Mouse (Mus musculus) thymus, postnatal 14 days (tissue): ENCODE data around the gene Cryl1.

Experiments used
- DNase-seq: peaks from one replicate; pipeline ENCODE4 v3.0.0; 2021

Gene Cryl1

DNA sequence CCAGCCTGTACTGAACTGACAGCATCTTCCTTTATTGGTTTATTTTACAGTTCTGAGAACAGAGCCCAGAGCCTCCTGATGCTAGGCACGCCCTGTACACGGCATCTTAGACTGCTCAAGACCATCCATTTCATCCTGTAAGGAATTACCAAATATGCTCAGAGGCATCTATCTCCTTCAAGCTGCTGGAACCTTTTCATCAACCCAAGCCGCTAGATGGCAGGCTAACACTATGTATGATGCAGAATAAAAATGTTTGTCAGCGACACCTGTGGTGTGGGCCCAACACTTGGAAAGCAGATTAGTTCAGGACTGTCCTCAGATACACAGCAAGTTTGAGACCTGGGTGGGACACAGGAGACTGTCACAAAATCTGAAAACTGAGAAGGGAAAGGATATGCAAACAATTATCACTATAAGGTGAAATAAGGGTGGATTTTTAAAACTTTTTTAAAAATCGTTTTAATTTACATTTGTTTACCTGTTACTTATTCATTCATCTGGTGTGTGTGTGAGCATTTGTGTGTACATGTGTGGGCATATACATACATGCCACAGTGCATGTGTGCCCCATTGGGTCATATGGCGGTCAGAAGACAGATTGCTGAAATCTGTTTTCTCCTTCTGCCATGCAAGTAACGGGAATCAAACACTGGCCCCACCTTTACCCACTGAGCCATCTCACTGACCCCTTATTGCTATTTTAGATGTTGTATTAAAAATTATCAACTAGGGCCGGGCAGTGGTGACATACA is 25.8 kb downstream of the Cryl1 start:
- peak; percentile 81 for DNase-seq

DNA sequence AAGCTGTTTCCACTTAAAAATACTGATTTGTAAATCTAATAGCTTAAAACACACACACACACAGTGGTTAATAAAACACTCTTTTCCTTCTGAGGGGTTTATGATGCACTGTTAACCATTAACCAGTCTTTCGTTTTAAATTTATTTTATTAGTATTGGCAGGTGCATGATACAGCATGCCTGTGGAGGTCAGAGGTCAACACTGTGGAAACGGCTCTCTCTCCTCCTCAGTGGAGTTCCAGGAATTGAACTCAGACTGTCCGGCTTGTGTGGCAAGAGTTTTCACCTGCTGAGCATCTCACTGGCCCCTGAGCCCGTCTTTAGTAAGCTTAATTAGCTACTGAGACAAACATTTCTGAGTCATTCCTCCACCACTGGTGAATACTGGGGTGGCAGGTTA is 31.0 kb downstream of the Cryl1 start:
- DNase-seq: no peak

DNA sequence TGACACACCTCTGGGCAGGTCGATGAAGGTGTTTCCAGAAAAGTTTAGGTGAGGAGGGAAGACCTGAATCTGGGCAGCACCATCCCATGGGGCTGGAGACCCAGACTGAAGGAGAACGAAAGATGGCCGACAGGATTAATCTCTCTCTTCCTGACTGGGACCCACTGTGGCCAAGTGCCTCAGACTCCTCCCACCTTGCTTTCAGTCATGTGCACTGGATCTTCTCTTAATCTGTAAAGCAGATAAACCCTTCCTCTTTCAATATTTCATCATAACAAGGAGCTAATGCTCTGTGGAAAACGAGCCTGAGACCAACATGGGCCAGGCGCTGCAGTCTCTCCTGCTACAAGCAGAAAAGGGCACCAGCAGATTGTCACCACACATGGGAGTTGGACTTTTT is 31.6 kb downstream of the Cryl1 start:
- no peak for DNase-seq

DNA sequence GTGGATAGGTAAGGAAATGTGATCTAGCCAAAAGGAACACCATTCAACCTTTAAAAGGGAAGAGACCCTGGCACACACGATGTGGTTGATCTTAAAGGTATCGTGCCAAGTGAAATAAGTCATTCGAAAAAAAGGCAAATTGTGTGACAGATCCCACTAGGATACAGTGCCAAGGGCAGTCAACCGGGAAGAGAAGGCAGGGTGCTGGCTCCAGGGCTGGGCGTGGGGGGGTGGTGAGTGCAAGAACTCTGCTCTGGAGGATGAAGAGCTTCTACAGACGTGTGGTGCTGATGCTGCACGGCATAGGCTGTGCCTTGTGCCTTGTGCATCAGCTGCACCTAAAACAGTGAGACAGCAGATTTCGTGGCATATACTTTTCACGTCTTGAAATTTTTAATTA is 33.0 kb downstream of the Cryl1 start:
- DNase-seq: no peak

DNA sequence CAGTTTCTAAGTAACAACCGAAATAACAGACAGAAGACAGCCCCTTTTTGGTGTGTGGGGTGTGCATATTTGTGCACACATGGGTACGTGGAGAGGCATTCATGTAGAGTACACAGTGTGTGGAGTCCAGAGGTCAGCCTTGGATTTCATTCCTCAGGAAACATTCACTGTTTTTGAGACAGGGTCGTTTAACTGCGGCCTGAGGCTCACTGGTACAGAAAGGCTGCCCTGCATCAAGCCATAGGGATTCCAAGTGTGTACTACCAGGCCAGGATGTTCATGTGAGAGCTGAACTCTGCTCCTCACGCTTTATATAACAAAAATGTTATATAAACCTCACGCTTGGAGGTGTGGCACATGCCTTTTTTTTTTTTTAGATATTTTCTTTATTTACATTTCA is 34.5 kb downstream of the Cryl1 start:
- DNase-seq: no peak

DNA sequence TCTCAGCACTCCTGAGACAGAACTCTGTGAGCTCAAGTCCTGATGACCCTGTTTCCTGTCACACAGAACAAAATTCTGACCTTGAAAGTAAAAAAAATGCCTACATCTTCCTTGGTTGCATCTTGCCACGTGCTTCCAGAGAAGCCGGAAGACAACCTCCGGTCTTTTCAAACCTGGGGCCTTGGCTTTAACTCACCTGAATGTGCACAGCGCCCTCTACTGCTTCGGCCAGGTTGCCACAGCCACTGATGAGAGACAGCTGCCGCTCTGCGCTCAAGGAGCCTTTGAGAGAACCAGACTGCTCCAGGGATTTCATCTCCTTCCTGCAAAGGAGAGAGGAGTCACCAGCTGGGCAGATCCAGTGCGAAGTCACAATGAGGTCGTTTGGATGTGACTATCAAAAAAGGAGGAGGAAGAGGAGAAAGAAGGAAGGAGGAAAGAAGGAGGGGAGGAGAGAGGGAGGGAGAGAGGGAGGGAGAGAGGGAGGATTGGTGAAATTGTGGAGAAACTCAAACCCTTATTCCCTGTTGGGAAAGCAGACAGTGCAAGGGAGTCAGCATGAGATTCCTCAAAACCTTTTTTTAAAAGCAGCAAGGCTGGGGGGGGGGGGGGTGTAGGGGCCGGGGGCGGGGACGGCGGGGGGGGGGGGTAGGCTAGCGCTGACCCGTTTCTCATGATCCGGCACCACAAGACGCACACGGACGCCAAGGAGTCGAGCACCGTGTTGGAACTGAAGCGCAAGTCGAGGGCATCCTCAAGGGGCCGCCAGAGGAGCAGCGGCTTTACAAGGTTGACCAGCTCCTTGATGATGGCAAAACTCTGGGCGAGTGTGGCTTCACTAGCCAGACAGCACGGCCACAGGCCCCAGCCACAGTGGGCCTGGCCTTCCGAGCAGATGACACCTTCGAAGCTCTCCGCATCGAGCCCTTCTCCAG is 35.3 kb downstream of the Cryl1 start:
- DNase-seq: peak; percentile 84

DNA sequence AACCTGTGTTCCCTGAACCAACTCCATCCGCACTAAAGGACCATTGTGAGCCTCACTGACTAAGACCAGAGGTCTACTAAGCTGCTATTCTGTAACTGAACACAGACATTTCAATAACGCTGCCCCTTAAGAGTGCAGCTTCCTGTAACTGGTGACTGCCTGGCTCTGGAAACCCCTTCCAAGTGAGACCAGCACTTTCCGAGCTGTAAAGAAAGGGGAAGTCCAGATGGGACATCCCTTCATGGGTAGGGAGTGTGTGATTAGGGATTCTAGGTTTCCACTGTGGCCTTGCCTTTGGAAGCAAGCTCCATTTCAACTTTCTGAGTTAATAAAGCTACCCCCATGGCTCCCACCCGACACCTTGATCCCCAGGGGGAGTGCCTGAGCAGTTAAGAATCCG is 41.3 kb downstream of the Cryl1 start:
- DNase-seq: no peak

DNA sequence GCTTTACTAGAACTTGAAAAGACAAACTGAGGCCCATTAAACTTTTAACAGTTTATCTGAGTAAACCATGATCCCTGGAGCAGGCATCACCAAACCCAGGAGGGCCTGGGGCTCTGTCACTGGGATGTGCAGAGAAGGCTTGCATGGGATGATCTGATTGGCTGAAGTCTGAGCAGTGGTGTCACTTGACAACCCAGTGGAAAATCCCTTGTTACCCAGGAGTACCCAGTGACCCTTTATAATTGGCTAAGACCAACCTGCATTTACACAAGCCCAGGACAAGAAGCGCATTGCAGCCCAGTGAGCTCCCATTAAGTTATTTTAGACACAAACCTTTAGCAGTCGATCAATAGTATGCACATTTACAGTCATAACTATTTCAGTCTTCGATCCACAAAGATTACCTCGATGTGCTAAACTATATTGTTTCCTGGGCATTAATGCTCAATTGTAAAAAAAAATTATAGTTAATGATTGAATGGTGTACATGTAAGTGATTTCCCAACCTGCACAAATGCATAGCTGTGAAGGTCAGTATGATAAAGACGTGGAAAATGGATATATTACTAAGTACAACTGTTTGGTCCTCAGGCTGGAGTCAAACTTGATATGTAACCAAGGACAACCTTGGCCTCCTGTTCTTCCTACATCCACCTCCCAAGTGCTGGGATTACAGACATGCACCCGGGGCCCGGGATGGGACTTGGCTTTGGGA is 46.7 kb downstream of the Cryl1 start:
- no peak for DNase-seq

DNA sequence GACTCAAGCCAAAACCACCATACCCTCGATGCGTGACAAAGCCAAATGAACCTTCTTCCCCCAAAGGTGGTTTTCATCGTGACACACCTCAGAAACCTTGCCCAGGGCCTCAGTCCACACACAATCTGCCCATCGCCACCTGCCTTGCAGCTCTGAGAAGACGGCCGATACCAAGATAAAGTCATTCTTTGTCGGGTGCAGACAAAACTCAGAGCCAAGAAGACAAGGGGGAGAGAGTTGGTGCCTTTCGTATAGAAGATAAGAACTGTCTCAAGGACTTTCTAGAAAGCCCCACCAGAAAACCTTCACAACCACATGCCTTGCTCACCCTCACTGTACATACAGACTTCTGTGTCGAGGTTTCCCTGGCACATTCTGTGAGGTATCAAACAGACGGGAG is 48.4 kb downstream of the Cryl1 start:
- DNase-seq: no peak

DNA sequence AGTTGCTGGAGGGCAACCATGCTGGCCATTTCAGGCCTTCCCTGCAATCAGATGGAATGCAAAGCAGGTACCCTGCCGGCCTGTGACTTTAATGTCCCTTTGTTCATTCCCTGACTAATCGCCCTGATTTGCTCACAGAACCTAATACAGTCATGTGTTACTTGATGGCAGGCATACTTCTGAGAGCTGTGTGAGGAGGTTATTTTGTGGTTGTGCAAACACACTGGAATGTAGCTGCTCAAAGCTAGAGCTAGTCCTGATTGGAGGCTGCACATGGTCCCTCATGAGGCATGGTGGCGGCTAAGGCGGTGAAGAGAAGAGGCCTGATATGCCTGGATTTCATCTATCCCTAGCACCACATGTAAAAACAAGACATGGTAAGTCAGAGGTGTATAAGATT is 50.2 kb downstream of the Cryl1 start:
- no peak for DNase-seq

DNA sequence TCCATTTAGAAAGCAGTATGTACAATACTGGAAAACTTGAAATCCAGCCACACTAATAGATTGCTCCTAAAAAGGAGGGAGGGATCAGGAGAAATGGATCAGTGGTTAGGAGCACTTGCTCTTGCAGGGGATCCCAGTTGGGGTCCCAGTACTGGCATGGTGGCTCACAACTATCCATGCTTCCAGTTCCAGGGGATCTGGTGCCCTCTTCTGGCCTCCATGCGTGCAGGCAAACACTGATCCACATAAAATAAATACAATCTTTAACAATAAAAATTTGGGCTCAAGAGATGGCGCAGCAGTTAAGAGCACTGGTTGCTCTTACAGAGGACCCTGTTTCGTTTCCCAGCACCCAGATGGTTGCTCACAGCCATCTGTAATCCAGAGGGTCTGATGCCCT is 52.2 kb downstream of the Cryl1 start:
- no peak for DNase-seq

DNA sequence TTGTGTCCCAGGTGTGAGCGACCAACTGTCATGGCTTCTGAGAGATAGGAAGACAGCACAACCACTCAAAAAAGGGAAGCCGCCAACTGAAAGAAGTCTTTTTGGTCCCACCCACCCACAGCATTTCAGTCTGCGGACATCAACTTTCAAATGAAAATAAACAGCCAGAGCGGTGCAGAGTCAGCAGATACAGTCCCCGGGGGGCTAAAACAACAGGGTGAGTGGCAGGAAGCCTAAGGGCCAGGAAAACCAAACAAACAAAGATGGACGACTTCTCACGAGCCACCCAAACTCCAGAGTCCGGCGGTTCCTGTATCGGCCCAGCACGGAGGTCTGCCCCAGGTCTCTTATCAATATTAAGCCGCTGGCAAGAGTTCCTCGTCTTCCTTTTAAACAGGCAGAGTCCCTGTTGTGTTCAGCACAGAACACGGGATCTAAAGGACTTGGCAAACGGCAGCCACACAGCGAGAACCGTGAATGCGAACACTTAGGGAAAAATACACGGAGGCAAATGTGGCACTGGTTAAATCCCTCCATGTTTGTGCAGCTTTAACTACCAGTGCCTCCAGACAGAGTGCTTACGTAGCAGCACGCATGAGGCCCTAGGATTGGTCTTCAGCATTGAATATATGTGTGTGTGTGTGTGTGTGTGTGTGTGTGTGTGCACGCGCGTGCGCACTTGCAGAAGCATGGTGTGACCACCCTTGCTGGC is 53.4 kb downstream of the Cryl1 start:
- no peak for DNase-seq

DNA sequence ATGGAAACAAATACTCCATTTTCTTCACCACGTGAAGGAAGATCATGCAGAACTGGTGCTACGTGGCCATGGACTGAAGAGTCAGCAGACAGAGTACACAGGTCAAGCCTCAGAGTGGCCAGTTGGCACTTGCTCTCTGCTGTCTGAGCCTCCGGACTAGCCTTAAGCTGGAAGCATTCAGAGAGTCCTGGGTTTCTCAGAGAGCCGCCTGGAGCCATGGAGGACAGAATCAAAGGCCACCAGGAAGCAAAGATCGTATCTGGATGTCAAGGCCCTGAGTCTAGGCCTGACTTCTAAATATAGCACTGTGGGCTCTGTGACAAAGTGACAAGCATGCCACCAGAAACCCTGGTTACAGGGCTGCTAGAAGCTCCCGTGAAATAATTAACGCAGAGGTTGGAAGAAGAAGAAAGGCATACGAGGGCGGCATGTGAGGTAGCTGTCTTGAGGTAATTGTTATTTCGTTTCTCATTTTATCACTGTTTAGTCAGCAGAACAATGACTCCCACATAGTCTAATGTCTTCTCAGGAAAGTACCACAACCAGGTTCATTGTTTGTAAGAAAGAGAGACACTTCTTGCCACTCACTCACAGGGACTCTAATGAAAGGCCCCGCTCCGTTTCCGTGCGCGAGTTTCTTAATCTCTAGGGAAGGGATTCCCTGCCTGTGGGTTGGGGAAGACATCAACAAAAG is 55.1 kb downstream of the Cryl1 start:
- no peak for DNase-seq

DNA sequence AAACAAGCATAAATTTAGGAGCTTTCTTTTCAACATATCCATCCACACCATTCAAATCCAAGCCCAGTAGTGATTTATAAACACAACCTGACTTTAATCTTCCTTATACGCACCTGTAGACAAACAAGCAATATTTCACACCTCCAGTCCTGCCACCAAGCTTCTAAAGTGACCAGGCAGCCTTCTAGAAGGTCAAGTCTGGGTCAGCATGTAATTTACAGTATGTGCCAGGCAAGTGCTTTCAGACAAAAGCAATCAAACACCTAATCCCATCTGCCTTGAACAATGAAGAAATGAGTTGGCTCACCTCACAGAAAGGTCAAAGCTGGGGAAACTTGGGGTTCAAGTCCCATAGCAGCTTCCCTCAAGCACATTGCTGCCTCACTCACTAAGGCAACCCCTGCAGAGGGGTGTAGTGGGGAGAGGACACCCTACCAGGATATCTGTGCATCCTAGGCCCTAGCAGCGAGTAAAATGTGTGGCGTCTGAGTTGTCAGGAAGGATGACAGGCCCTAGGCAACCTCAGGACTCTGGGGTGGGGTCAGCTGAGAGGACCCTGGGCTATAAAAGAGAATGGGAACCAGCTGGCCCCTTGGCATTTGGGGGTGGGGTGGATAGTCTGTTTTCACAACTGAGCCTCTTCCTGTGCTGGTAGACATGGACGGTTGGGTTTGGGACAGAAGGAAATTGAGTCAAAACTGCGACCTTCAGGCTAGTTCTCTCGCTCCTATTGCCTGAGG is 55.8 kb downstream of the Cryl1 start:
- no peak for DNase-seq

DNA sequence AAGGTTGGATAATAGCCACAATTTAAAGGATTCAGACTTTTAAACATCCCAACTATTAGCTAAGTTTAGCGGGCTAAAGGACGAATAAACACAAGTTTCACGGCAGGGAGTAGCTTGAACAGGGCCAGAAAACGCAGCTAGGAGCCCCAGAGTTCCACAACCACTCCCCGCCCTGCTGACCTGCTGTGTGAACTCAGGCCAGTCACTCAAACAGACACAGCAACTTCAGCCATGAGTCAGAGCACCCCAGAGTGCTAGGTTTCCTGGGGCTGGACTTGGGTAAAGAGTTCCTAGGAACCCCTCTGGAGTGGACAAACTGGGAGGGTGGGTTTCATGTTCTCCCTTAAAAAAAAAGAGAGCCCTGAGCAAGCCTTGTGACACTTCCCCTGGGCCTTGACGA is 59.7 kb downstream of the Cryl1 start:
- no peak for DNase-seq

DNA sequence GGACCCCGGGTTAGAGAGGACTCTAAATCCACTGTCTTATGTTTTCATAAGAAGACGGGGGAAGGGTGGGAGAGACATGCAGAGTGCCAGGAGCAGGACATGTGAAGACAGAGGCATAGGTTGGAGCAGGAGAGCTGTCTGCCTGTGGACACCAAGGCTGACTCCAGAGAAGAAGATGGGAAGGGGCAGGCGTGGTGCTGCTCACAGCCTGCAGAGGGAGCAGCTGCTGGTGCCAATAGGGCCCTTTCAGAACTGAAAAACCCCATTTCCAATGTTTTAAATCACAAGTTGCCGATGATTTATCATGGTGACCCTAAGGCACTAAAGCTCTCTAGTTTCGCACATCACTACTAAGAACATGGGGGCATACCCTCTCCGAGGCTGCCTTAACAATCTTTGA is 63.5 kb downstream of the Cryl1 start:
- peak; percentile 16 for DNase-seq

DNA sequence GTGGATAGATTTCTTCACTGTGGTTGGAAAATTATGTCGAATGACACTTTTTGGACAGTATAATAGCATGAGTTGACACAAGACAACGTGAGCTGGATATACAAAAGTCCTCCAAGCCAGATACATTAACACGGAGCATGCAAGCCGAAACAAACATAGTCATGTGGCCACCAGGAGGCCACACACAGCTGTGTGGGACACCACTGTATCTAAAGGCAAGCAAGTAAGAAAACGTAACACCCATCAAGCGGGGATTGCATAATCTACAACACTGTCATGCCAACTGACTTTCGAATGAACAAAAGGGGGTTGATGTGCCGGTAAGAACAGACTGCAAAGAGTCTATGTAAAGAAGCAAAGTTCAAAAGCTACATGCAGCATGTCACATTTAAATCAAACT is 65.8 kb downstream of the Cryl1 start:
- no peak for DNase-seq

DNA sequence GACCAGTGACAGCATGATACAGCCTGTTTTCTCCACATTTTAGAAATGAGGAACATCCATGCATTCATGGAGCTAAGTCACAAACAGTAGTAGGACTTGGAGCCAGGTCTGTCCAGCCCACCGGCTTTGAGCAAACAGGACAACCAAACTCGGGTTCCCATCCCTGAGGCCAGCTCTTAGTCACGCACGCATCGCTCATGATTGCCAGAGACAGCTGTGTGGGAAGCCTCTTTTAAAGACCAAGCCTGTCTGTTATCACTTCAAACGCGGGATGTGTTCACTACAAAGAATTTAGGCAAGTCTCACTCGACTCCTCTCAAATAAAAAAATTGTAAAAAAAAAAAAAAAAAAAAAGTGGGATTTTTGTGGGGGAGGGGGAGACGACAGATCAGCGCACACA is 67.2 kb downstream of the Cryl1 start:
- DNase-seq: no peak

DNA sequence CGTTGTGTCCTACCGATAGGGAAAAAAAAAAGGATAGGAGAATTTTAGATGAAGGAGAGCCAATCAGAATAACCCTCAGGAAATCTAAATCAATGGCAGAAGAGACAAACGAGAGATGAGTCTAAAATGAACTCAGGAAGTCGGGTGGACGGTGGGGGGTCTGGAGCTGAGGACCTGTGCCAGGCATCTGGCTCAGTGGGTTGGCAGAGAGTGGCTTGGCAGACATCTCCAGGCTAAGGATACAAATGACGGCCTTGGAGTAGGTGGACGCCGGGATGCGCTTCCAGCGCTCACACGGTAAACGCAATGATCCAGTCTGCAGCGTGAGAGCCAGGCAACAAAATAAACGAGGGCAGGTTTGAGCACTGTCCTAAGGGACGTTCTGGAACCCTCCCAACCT is 68.7 kb downstream of the Cryl1 start:
- DNase-seq: no peak

DNA sequence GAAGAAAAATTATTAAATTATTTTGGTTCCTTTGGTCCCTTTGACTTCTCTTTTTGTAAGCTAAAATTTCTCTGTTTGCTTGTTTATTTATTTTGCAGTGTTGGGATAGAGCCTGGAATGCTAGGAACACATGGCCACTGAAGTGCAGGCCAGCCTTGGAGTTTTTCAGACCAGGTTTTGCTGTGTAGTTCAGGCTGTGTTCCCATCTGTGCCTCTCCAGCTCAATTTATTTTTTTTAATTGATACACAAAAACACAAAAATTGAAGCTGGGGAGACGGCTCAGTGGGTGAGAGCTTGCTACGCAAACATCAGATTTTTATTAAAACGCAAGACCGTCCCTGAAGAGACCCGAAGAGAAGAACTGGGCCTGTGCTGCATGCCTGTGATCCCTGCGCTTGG is 71.6 kb downstream of the Cryl1 start:
- no peak for DNase-seq

DNA sequence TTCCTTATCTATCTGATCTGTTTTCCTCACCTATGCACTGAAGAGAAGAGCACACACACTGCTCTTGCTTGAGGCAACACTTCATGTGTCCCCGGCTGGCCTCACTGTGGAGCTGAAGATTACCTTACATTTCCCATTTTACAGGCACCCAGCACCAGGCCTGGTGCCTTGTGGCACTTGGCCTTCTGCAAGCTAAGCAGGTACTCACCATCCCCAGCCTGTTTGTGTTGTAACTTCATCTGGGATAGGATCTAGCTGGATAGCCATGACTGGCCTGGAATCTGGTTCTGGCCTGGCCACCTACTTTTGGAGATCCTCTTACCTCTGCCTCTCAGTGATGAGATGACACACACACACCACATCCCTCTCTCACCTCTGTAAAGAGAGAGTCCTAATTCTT is 79.5 kb downstream of the Cryl1 start:
- DNase-seq: no peak
